Mouse (Mus musculus) C2C12 (cell line): ENCODE results near the gene Tmem221. TPM values are rescaled to one million over a fixed set of nuclear protein-coding genes. Genes with fewer than 3 reads are reported as not detected.

Source experiments
- H3K27me3 ChIP-seq: one replicate; pipeline ENCODE4 v1.6.1; 2011; ENCODE audit not compliant: control insufficient read depth, insufficient read depth, insufficient read length
- H3K36me3 ChIP-seq: one replicate; pipeline ENCODE4 v1.6.1; 2011; ENCODE audit not compliant: control insufficient read depth, insufficient read depth
- H3K4me3 ChIP-seq: one replicate; pipeline ENCODE4 v1.5.1; 2011; ENCODE audit warnings: mild to moderate bottlenecking, control low read depth; ENCODE audit not compliant: poor library complexity, insufficient read depth, severe bottlenecking
- H3K79me2 ChIP-seq: one replicate; pipeline ENCODE4 v1.6.1; 2011; ENCODE audit not compliant: control insufficient read depth, insufficient read depth
- H3K79me3 ChIP-seq: one replicate; pipeline ENCODE4 v1.6.1; 2011; ENCODE audit warnings: low read depth, control low read depth
- H3ac ChIP-seq: one replicate; pipeline ENCODE3; 2011; ENCODE audit warnings: low read depth; ENCODE audit not compliant: control insufficient read depth, insufficient read length
- CEBPB ChIP-seq: IDR thresholded peaks from one replicate; pipeline ENCODE4 v1.6.1; 2011; ENCODE audit warnings: low read depth, mild to moderate bottlenecking, control low read depth, moderate library complexity
- CTCF ChIP-seq: IDR thresholded peaks from one replicate; pipeline ENCODE4 v1.5.1; 2011; ENCODE audit not compliant: control insufficient read depth, insufficient read depth, insufficient read length
- FOSL1 ChIP-seq: IDR thresholded peaks from one replicate; pipeline ENCODE4 v1.8.0; 2011; ENCODE audit warnings: mild to moderate bottlenecking, low read length; ENCODE audit not compliant: poor library complexity, insufficient read depth, severe bottlenecking
- MAX ChIP-seq: IDR thresholded peaks from one replicate; pipeline ENCODE4 v1.6.1; 2011; ENCODE audit warnings: mild to moderate bottlenecking, control low read depth
- MYOD1 ChIP-seq: IDR thresholded peaks from one replicate; pipeline ENCODE4 v1.6.1; 2011; ENCODE audit warnings: low read depth; ENCODE audit not compliant: control insufficient read depth, insufficient read length
- MYOG ChIP-seq: IDR thresholded peaks from one replicate; pipeline ENCODE4 v1.6.1; 2011; ENCODE audit not compliant: control insufficient read depth, insufficient read length; ENCODE audit errors: extremely low read depth
- USF1 ChIP-seq: IDR thresholded peaks from one replicate; pipeline ENCODE4 v1.6.1; 2011; ENCODE audit warnings: low read depth, mild to moderate bottlenecking, control low read depth, moderate library complexity
- polyA plus RNA-seq: library from polyadenylated mRNA; unstranded; fragments of >200 nt; fragmentation: generic; extraction: Trizol; gene quantifications from one replicate; pipeline ENCODE4 v1.2.1, GENCODE M21; 2012; ENCODE audit warnings: missing spikeins

The Tmem221 gene
- polyA plus RNA-seq, 1 experiment: 0.18 TPM

DNA sequence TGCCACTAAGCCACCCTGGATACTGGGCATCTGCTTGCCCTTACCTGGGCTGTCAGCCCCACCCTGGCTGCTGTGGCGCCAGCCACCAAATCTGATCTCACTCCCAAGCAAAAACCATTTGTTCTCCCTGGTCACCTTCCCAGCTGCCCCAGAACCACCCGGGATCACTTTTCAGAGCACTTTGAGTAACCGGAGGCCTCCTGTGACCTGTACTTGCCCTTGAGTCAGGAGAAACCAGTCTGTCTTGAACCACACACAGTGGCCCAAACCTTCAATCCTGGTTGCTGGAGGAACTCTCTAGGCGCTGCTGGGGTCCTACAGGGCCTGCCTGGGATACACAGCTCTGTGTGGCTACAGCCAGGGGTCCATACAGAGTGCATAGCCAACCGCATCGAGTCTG lies 5.9 kb downstream of the Tmem221 start:
- Histone ChIP-seq H3K36me3 (no peaks in the 10 kb centered on the region), H3K79me2 (no peaks in the 10 kb centered on the region), H3ac (no peak overlapping the region), H3K27me3 (peaks cover 15% of the 10 kb centered on the region), H3K4me3 (no peak overlapping the region), H3K79me3 (no peaks in the 10 kb centered on the region)
- TF ChIP-seq MAX: no peak
- TF ChIP-seq FOSL1: no peak
- no peak for TF ChIP-seq MYOG
- TF ChIP-seq MYOD1: no peak
- TF ChIP-seq USF1: no peak
- no peak for TF ChIP-seq CTCF
- no peak for TF ChIP-seq CEBPB

DNA sequence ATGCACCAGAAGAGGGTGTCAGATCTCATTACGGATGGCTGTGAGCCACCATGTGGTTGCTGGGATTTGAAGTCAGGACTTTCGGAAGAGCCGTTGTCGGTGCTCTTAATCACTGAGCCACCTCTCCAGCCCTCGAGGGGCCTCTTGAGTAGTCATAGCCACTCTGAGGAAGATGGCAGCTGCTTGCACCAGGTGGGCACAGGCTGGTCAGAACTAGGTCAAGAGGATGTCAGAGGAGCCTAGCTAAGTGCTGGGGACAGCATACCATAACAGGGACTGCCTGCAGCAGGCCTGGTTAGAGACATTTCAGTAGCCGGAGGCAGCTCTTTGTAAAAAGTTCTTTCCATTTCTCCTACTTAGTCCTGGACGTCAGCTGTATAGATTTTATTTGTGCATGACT lies 7.9 kb downstream of the Tmem221 start:
- Histone ChIP-seq H3K36me3 (no peaks in the 10 kb centered on the region), H3K79me3 (no peaks in the 10 kb centered on the region), H3K4me3 (no peak overlapping the region), H3K79me2 (no peaks in the 10 kb centered on the region), H3K27me3 (peaks cover 3% of the 10 kb centered on the region), H3ac (no peak overlapping the region)
- TF ChIP-seq CTCF: no peak
- TF ChIP-seq FOSL1: no peak
- TF ChIP-seq USF1: no peak
- TF ChIP-seq CEBPB: no peak
- TF ChIP-seq MYOG: no peak
- TF ChIP-seq MAX: no peak
- no peak for TF ChIP-seq MYOD1

DNA sequence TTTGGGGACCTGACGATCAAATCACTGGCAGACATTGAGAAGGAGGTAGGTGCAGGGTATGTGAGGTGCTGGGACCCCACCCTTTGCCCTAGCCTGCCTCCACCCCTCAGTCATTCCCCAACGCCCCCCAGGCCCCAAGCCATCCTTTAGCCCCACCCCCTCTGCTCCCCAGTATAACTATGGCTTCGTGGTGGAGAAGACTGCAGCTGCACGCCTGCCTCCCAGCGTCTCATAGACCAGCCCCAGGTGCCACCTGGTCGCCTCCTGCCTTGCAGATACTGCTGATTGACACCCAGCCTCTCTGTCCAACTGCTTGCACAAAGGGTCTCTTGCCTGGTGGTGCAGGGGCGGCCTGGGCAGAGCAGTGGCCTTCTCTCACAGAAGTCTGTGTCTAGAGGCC lies 11.1 kb downstream of the Tmem221 start:
- H3K79me2 ChIP-seq: peaks cover 12% of the 10 kb centered on the region
- no peaks in the 10 kb centered on the region for H3K27me3 ChIP-seq
- TF ChIP-seq MYOD1 (no peak), CTCF (no peak), MYOG (no peak), FOSL1 (no peak), USF1 (no peak), CEBPB (no peak), MAX (no peak)
- peaks cover 6% of the 10 kb centered on the region for H3K79me3 ChIP-seq
- no peaks in the 10 kb centered on the region for H3K36me3 ChIP-seq
- H3ac ChIP-seq: no peak overlapping the region
- H3K4me3 ChIP-seq: no peak overlapping the region

DNA sequence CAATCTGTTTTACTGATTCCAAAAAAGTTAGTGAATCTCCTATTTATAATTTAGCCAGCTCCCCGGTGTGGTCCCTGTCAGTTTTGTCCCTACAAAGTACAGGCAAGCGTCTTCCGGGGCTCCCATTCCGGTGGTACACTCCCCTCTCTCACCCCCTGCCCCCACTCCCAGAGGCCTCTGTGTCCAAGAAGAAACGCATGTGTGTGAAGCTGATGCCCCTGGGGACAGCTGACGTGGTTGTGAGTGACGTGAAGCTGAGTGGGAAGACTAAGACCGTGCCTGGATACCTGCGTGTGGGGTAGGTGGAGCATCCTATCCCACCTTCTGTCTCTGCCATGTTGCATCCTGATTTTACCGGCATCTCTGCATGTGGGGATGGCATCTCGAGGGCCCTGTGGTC lies 13.6 kb downstream of the Tmem221 start:
- Histone ChIP-seq H3K79me3 (peaks cover 6% of the 10 kb centered on the region), H3K4me3 (no peak overlapping the region), H3K79me2 (peaks cover 12% of the 10 kb centered on the region), H3ac (no peak overlapping the region), H3K27me3 (no peaks in the 10 kb centered on the region), H3K36me3 (no peaks in the 10 kb centered on the region)
- TF ChIP-seq MYOD1 (no peak), USF1 (no peak), MAX (no peak), FOSL1 (no peak), MYOG (no peak), CEBPB (no peak), CTCF (no peak)

DNA sequence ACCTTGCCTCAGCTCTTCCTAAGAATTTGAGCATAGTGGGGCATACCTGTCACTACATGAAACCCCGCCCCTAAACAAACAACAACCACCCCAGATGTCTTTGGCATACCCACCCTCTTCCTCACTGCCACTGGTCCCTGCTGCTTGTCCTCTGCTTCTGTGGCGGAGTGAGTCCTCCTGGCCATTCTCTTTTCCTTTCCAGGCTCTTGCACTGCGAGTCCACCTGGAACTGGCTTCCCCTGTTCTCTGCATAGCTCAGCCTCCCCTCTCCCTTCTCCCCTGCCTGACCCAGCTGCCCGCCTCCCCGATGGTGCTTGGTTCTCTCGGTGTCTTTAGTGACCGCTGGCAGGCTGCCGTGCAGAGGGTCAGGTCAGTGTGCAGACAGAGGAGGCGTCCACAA lies 14.9 kb downstream of the Tmem221 start:
- Histone ChIP-seq H3ac (no peak overlapping the region), H3K36me3 (no peaks in the 10 kb centered on the region), H3K79me2 (peaks cover 12% of the 10 kb centered on the region), H3K27me3 (no peaks in the 10 kb centered on the region), H3K79me3 (peaks cover 6% of the 10 kb centered on the region), H3K4me3 (peak overlapping the region; percentile 61)
- TF ChIP-seq USF1: no peak

DNA sequence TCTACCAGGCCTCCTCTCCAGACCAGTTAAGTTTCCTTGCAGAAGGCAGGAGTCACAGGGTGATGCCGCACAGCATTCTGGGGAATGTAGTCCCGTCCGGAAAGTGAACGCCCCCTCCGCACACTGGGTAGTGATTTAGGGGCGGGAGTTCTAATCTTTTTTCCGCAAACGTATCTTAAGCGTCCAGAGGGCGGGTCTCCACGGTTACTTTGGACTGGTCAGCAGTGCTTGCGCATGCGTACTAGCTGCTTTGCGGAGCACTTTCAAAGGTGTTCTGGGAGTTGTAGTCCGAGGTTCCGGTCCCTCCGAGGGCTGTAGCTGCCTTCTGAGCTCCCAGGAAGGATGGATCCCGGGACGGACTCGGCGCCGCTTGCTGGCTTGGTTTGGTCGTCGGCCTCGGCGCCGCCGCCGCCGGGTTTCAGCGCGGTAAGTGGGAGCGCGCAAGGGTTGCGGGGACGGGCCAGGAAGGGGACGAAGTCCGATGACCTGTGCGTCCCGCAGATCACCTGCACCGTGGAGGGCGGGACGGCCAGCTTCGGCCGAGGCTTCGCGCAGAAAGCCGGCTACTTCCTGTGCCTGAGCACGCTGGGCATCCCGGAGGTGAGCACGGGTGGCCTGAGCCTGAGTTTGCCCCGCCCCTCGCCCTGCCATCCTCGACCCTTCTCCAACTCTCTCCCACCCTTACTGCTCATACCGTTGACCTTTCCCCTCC lies 15.9 kb downstream of the Tmem221 start, which contains the start of gene Mvb12a:
Gene Mvb12a (plus strand): TSS at position 291 of the 712 bp plus-strand sequence.
- no peaks in the 10 kb centered on the region for H3K36me3 ChIP-seq
- H3ac ChIP-seq: peak within 1 kb of the TSS; percentile 86
- H3K4me3 ChIP-seq: peak within 1 kb of the TSS; percentile 61
- peaks cover 6% of the 10 kb centered on the region for H3K79me3 ChIP-seq
- no peaks in the 10 kb centered on the region for H3K27me3 ChIP-seq
- H3K79me2 ChIP-seq: peaks cover 12% of the 10 kb centered on the region
- no peak for TF ChIP-seq CTCF
- peak; percentile 31 for TF ChIP-seq USF1
